Mouse (Mus musculus): ENCODE measurements around the gene Evi2. TPM values are rescaled to one million over a fixed set of nuclear protein-coding genes. Genes with fewer than 3 reads are reported as not detected.

Evi2 gene
- polyA plus RNA-seq, 1 experiment from 2014 or later, result 0.64 TPM

GRCm38 (mm10) chr11:79494976-79495800, 35.2 kb downstream of the Evi2 start:
- WGBS, result 80% methylated on average over 10 of the region's 10 CpGs
- no peaks in the 10 kb centered on the region for H3K27me3 ChIP-seq

GRCm38 (mm10) chr11:79484721-79485120, 45.7 kb downstream of the Evi2 start:
- no peak overlapping the region for H3K4me3 ChIP-seq
- H3K9me3 ChIP-seq, result no peaks in the 10 kb centered on the region
- H3K27ac ChIP-seq, result no peak overlapping the region
- H3K9ac ChIP-seq, result no peak overlapping the region
- ATAC-seq (ENCODE audit: insufficient number of reproducible peaks, low FRiP score, low TSS enrichment, low read depth), result no peak
- H3K4me1 ChIP-seq, result no peaks in the 10 kb centered on the region
- no peak overlapping the region for H3K4me2 ChIP-seq
- H3K36me3 ChIP-seq, result peaks cover 15% of the 10 kb centered on the region; the same call in 1 of the 2 replicates
- no peaks in the 10 kb centered on the region for H3K27me3 ChIP-seq

More at GRCm38 (mm10) chr11:79494976-79495800, 35.2 kb downstream of the Evi2 start:
- Histone ChIP-seq H3K4me1 (no peaks in the 10 kb centered on the region), H3K36me3 (peaks cover 4% of the 10 kb centered on the region; the same call in 1 of the 2 replicates), H3K4me2 (no peak overlapping the region), H3K9me3 (no peaks in the 10 kb centered on the region), H3K4me3 (no peak overlapping the region), H3K27ac (no peak overlapping the region), H3K9ac (no peak overlapping the region)
- ATAC-seq (ENCODE audit: insufficient number of reproducible peaks, low FRiP score, low TSS enrichment, low read depth), result no peak

DNA sequence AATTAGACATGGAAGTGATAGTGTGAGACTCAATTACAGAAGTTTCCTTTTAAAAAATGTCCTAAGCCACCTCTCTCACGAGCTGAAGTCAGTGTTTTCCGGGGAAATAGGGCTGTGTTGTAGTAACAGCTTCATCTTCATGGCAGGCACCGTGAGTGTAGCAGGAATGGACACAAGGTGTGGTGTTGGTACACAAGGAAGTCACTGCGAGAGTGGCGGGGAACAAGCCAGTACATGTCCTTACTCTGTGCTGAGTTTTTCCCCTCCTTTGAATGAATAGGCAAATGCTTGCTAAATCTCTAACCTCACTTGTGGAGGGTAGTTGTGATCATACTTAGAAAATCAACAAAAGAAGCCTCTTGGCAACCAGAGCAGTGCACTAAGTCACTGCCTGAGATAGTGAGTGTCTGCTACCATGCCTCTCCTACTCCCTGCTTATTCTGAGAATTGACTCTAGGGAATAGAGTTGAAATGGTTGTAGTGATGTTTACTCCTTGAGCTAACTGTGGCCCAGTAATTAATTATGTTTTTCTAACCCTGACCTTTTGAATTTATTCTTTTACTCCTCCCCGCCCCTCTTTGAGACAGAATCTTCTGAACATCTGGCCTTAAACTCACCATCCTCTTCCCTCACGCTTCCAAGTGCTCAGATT, 46.4 kb downstream of the Evi2 start:
- ATAC-seq (ENCODE audit: insufficient number of reproducible peaks, low FRiP score, low TSS enrichment, low read depth), result no peak
- Histone ChIP-seq H3K27me3 (no peaks in the 10 kb centered on the region), H3K9ac (no peak overlapping the region), H3K9me3 (no peaks in the 10 kb centered on the region), H3K4me3 (no peak overlapping the region), H3K4me2 (no peak overlapping the region), H3K27ac (no peak overlapping the region), H3K36me3 (peaks cover 18% of the 10 kb centered on the region; the same call in 1 of the 2 replicates), H3K4me1 (no peaks in the 10 kb centered on the region)
- 80% methylated on average over 7 of the region's 7 CpGs for WGBS

DNA sequence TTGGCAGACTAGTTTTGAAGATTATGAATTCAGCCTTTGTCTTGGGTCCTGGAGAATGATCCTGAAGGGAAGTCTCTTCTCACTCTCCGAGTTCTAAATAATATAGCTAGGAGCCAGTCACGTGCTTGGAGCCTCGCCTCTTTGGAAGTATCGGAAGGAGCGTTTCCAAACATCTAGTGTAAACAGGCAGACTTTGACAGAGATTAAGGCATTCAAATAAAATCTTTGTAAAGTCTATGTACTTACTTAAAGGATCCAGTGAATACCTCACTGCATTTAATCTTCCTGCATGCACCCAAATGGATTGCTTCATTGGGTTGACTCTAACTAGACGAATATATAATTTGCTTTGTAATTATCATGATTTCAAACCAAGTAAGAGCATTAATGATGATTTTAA, 47.0 kb downstream of the Evi2 start:
- Histone ChIP-seq H3K9ac (no peak overlapping the region), H3K36me3 (peaks cover 19% of the 10 kb centered on the region), H3K27me3 (no peaks in the 10 kb centered on the region), H3K9me3 (no peaks in the 10 kb centered on the region), H3K4me1 (no peaks in the 10 kb centered on the region), H3K27ac (no peak overlapping the region), H3K4me3 (no peak overlapping the region), H3K4me2 (no peak overlapping the region)
- no peak for ATAC-seq (ENCODE audit: insufficient number of reproducible peaks, low FRiP score, low TSS enrichment, low read depth)
- 93% methylated on average over 6 of the region's 6 CpGs for WGBS

GRCm38 (mm10) chr11:79468097-79468496, 62.3 kb downstream of the Evi2 start:
- ATAC-seq (ENCODE audit: insufficient number of reproducible peaks, low FRiP score, low TSS enrichment, low read depth), result no peak
- Histone ChIP-seq H3K4me2 (no peak overlapping the region), H3K4me3 (no peak overlapping the region), H3K9me3 (no peaks in the 10 kb centered on the region), H3K27ac (no peak overlapping the region), H3K36me3 (peaks cover 33% of the 10 kb centered on the region), H3K27me3 (no peaks in the 10 kb centered on the region), H3K4me1 (no peaks in the 10 kb centered on the region), H3K9ac (no peak overlapping the region)
- 45% methylated on average over 1 of the region's 1 CpGs for WGBS

Other genes with a start within 250 kb of the Evi2 start
- not detected in 2 replicates for gene Gm9964, start 233.7 kb downstream of the Evi2 start, polyA plus RNA-seq (2015; fragmentation: Nextera tagmentation; extraction: Ambion mirVana)
- 4.2 and 5.2 TPM in 2 replicates for gene Nf1, start 190.9 kb downstream of the Evi2 start, polyA plus RNA-seq (2015; fragmentation: Nextera tagmentation; extraction: Ambion mirVana)
- 0.17 and 0.20 TPM in 2 replicates for gene Omg, start 26.5 kb downstream of the Evi2 start, polyA plus RNA-seq (2015; fragmentation: Nextera tagmentation; extraction: Ambion mirVana)
- 1.1 and 1.6 TPM in 2 replicates for gene Evi2b, start 6.8 kb downstream of the Evi2 start, polyA plus RNA-seq (2015; fragmentation: Nextera tagmentation; extraction: Ambion mirVana)
- gene Evi2a, start within 50 bp of the Evi2 start, polyA plus RNA-seq (2015; fragmentation: Nextera tagmentation; extraction: Ambion mirVana), result 6.4 and 7.1 TPM in 2 replicates
- gene Rab11fip4, start 60.6 kb upstream of the Evi2 start, polyA plus RNA-seq (2015; fragmentation: Nextera tagmentation; extraction: Ambion mirVana), result 5.0 and 5.5 TPM in 2 replicates

All from limb, embryonic 15.5 days (tissue).